Mouse (Mus musculus): ENCODE measurements around the gene Tatdn2. TPM values are rescaled to one million over a fixed set of nuclear protein-coding genes. Genes with fewer than 3 reads are reported as not detected.

Gene Tatdn2
- 0.83 TPM for polyA plus RNA-seq (2017; shearing (Covaris generic))

GRCm38 (mm10) chr6:113696582-113697221 is at the start of gene Tatdn2:
Gene Tatdn2, plus strand, starts transcription at chr6:113697050.

GRCm38 (mm10) chr6:113719878-113720277 is 23.0 kb downstream of the Tatdn2 start, which contains the start of gene Ghrl:
Gene Ghrl, minus strand, starts transcription at chr6:113719880.

GRCm38 (mm10) chr6:113740236-113741217 is 43.7 kb downstream of the Tatdn2 start, which contains the start of gene Sec13:
Gene Sec13, minus strand, starts transcription at chr6:113740743.

Other genes starting within 250 kb of the Tatdn2 start
- gene Il17re, start 238.6 kb upstream of the Tatdn2 start, polyA plus RNA-seq (2017; shearing (Covaris generic)): 0.25 TPM
- 0.65 TPM for gene Il17rc, start 225.6 kb upstream of the Tatdn2 start, polyA plus RNA-seq (2017; shearing (Covaris generic))
- gene Creld1, start 213.8 kb upstream of the Tatdn2 start, polyA plus RNA-seq (2017; shearing (Covaris generic)): 12.5 TPM
- 0.25 TPM for gene Prrt3, start 195.1 kb upstream of the Tatdn2 start, polyA plus RNA-seq (2017; shearing (Covaris generic))
- gene Emc3, start 165.4 kb upstream of the Tatdn2 start, polyA plus RNA-seq (2017; shearing (Covaris generic)): 115 TPM
- gene Fancd2, start 165.4 kb upstream of the Tatdn2 start, polyA plus RNA-seq (2017; shearing (Covaris generic)): 1.9 TPM
- not detected for gene Fancd2os, start 96.3 kb upstream of the Tatdn2 start, polyA plus RNA-seq (2017; shearing (Covaris generic))
- gene Brk1, start 92.3 kb upstream of the Tatdn2 start, polyA plus RNA-seq (2017; shearing (Covaris generic)): 290 TPM
- gene Vhl, start 73.1 kb upstream of the Tatdn2 start, polyA plus RNA-seq (2017; shearing (Covaris generic)): 23.3 TPM
- 57.2 TPM for gene Irak2, start 58.6 kb upstream of the Tatdn2 start, polyA plus RNA-seq (2017; shearing (Covaris generic))
- gene Ghrl, start 22.8 kb downstream of the Tatdn2 start, polyA plus RNA-seq (2017; shearing (Covaris generic)): 2.3 TPM
- 194 TPM for gene Sec13, start 43.7 kb downstream of the Tatdn2 start, polyA plus RNA-seq (2017; shearing (Covaris generic))